Mouse (Mus musculus) thymus, postnatal 36 days (tissue): ENCODE data around the gene Adcy9.

ENCODE experiments used
- DNase-seq, 2 experiments: peaks; one replicate each; pipeline ENCODE4 v3.0.0; 2022; ENCODE audit warnings: mixed read lengths in 2 of 2

Adcy9 gene

GRCm38 (mm10) chr16:4418776-4419545 is 1.3 kb downstream of the Adcy9 start:
- DNase-seq: peak; percentile 23 to 32

GRCm38 (mm10) chr16:4418072-4418471 is 2.2 kb downstream of the Adcy9 start:
- DNase-seq: no peak

- no peak for DNase-seq
These were observed 2.8 kb downstream of the Adcy9 start for GRCm38 (mm10) chr16:4417455-4417854.

GRCm38 (mm10) chr16:4414881-4415585 is 5.3 kb downstream of the Adcy9 start:
- DNase-seq: no peak

GRCm38 (mm10) chr16:4413988-4414880 is 6.1 kb downstream of the Adcy9 start:
- DNase-seq: peak; percentile 32 to 51

GRCm38 (mm10) chr16:4413301-4413700 is 7.0 kb downstream of the Adcy9 start:
- peak in 1 of 2 experiments; percentile 19 for DNase-seq

GRCm38 (mm10) chr16:4412298-4412697 is 8.0 kb downstream of the Adcy9 start:
- DNase-seq: no peak

GRCm38 (mm10) chr16:4411296-4411695 is 9.0 kb downstream of the Adcy9 start:
- no peak for DNase-seq

GRCm38 (mm10) chr16:4407536-4407935 is 12.8 kb downstream of the Adcy9 start:
- no peak for DNase-seq

GRCm38 (mm10) chr16:4406706-4407105 is 13.6 kb downstream of the Adcy9 start:
- DNase-seq: no peak

- no peak for DNase-seq
These were observed 14.2 kb downstream of the Adcy9 start for GRCm38 (mm10) chr16:4406047-4406586.

- DNase-seq: no peak
These were observed 15.2 kb downstream of the Adcy9 start for GRCm38 (mm10) chr16:4404933-4405761.

- no peak for DNase-seq
These were observed 19.2 kb downstream of the Adcy9 start for GRCm38 (mm10) chr16:4401109-4401508.

- no peak for DNase-seq
These were observed 20.7 kb downstream of the Adcy9 start for GRCm38 (mm10) chr16:4399471-4400223.

GRCm38 (mm10) chr16:4398782-4399181 is 21.5 kb downstream of the Adcy9 start:
- no peak for DNase-seq

- no peak for DNase-seq
These were observed 22.7 kb downstream of the Adcy9 start for GRCm38 (mm10) chr16:4397636-4398035.

- no peak for DNase-seq
These were observed 24.5 kb downstream of the Adcy9 start for GRCm38 (mm10) chr16:4395687-4396341.

GRCm38 (mm10) chr16:4394991-4395590 is 25.2 kb downstream of the Adcy9 start:
- DNase-seq: no peak

GRCm38 (mm10) chr16:4383473-4384038 is 36.7 kb downstream of the Adcy9 start:
- DNase-seq: no peak

- DNase-seq: no peak
These were observed 37.9 kb downstream of the Adcy9 start for GRCm38 (mm10) chr16:4382406-4382805.
